Mouse (Mus musculus) intestine, embryonic 15.5 days (tissue): ENCODE data around the gene Il1rl2. TPM values are rescaled to one million over a fixed set of nuclear protein-coding genes. Genes with fewer than 3 reads are reported as not detected.

ENCODE experiments used
- ATAC-seq: fragments of 200-750 bp; cut with Nextera tagmentation; 2 replicates; pipeline ENCODE4 v1.8.0; 2017; ENCODE audit warnings: moderate TSS enrichment, moderate library complexity
- H3K27ac ChIP-seq: fragments of 300-500 bp; sonication (generic); 2 replicates; pipeline ENCODE4 v1.5.1; 2015; ENCODE audit warnings: mild to moderate bottlenecking, inconsistent platforms
- H3K27me3 ChIP-seq: fragments of 300-500 bp; sonication (generic); replicated peaks from 2 replicates; pipeline ENCODE4 v1.6.1; 2015; ENCODE audit warnings: inconsistent platforms
- H3K36me3 ChIP-seq: fragments of 300-500 bp; sonication (generic); 2 replicates; pipeline ENCODE4 v1.6.1; 2015; ENCODE audit warnings: inconsistent platforms
- H3K4me1 ChIP-seq: fragments of 300-500 bp; sonication (generic); replicated peaks from 2 replicates; pipeline ENCODE4 v1.6.1; 2015; ENCODE audit warnings: inconsistent platforms
- H3K4me2 ChIP-seq: fragments of 300-500 bp; sonication (generic); replicated peaks from 2 replicates; pipeline ENCODE4 v1.6.1; 2015; ENCODE audit warnings: mild to moderate bottlenecking, inconsistent platforms
- H3K4me3 ChIP-seq: fragments of 300-500 bp; sonication (generic); replicated peaks from 2 replicates; pipeline ENCODE4 v1.5.1; 2015; ENCODE audit warnings: inconsistent platforms
- H3K9ac ChIP-seq: fragments of 300-500 bp; sonication (generic); 2 replicates; pipeline ENCODE4 v1.6.1; 2015; ENCODE audit warnings: inconsistent platforms
- H3K9me3 ChIP-seq: fragments of 300-500 bp; sonication (generic); 2 replicates; pipeline ENCODE4 v1.6.1; 2016; ENCODE audit warnings: inconsistent platforms
- WGBS: fragments of 180-500 bp; shearing (Covaris S2); methylation state at CpG from one replicate; pipeline ENCODE4 v1.1.7; 2015; 5-methylcytosine and 5-hydroxymethylcytosine counted together
- polyA plus RNA-seq: library from polyadenylated mRNA; unstranded; fragments of >200 nt; fragmentation: Nextera tagmentation; extraction: Ambion mirVana; gene quantifications from 2 replicates; pipeline ENCODE4 v1.2.1, GENCODE M21; 2015

Il1rl2 gene
- polyA plus RNA-seq, 1 experiment from 2014 or later: 5.3 TPM

GRCm38 (mm10) chr1:40391374-40391773 is 67.0 kb downstream of the Il1rl2 start:
- ATAC-seq: no peak
- 84% methylated on average over 3 of the region's 3 CpGs for WGBS
- no peaks in the 10 kb centered on the region for H3K27me3 ChIP-seq
- H3K4me3 ChIP-seq: no peak overlapping the region
- no peaks in the 10 kb centered on the region for H3K4me1 ChIP-seq
- no peaks in the 10 kb centered on the region for H3K36me3 ChIP-seq
- no peak overlapping the region for H3K4me2 ChIP-seq
- no peak overlapping the region for H3K27ac ChIP-seq
- no peak overlapping the region for H3K9ac ChIP-seq
- H3K9me3 ChIP-seq: no peaks in the 10 kb centered on the region

- no peaks in the 10 kb centered on the region for H3K27me3 ChIP-seq
- no peak overlapping the region for H3K4me3 ChIP-seq
- no peak overlapping the region for H3K9ac ChIP-seq
- ATAC-seq: no peak
- no peak overlapping the region for H3K27ac ChIP-seq
- no peaks in the 10 kb centered on the region for H3K36me3 ChIP-seq
- 81% methylated on average over 6 of the region's 6 CpGs for WGBS
- no peaks in the 10 kb centered on the region for H3K4me1 ChIP-seq
- H3K9me3 ChIP-seq: no peaks in the 10 kb centered on the region
- no peak overlapping the region for H3K4me2 ChIP-seq
These were observed 68.1 kb downstream of the Il1rl2 start for GRCm38 (mm10) chr1:40392535-40392934.

GRCm38 (mm10) chr1:40393214-40393613 is 68.8 kb downstream of the Il1rl2 start:
- Histone ChIP-seq H3K27me3 (no peaks in the 10 kb centered on the region), H3K9ac (no peak overlapping the region), H3K36me3 (no peaks in the 10 kb centered on the region), H3K4me3 (no peak overlapping the region), H3K4me2 (no peak overlapping the region), H3K4me1 (no peaks in the 10 kb centered on the region), H3K9me3 (no peaks in the 10 kb centered on the region), H3K27ac (no peak overlapping the region)
- WGBS: 88% methylated on average over 7 of the region's 7 CpGs
- no peak for ATAC-seq

- H3K27me3 ChIP-seq: no peaks in the 10 kb centered on the region
- no peak for ATAC-seq
- H3K4me1 ChIP-seq: no peaks in the 10 kb centered on the region
- no peak overlapping the region for H3K4me3 ChIP-seq
- H3K27ac ChIP-seq: no peak overlapping the region
- no peak overlapping the region for H3K9ac ChIP-seq
- 95% methylated on average over 6 of the region's 6 CpGs for WGBS
- no peaks in the 10 kb centered on the region for H3K36me3 ChIP-seq
- H3K9me3 ChIP-seq: no peaks in the 10 kb centered on the region
- no peak overlapping the region for H3K4me2 ChIP-seq
These were observed 75.2 kb downstream of the Il1rl2 start for GRCm38 (mm10) chr1:40399639-40400038.

- no peak overlapping the region for H3K4me3 ChIP-seq
- no peaks in the 10 kb centered on the region for H3K9me3 ChIP-seq
- no peaks in the 10 kb centered on the region for H3K36me3 ChIP-seq
- no peaks in the 10 kb centered on the region for H3K4me1 ChIP-seq
- no peak overlapping the region for H3K9ac ChIP-seq
- WGBS: 72% methylated on average over 7 of the region's 7 CpGs
- H3K27ac ChIP-seq: no peak overlapping the region
- no peak overlapping the region for H3K4me2 ChIP-seq
- no peak for ATAC-seq
- no peaks in the 10 kb centered on the region for H3K27me3 ChIP-seq
These were observed 80.3 kb downstream of the Il1rl2 start for GRCm38 (mm10) chr1:40404682-40405081.

- Histone ChIP-seq H3K27me3 (no peaks in the 10 kb centered on the region), H3K27ac (no peak overlapping the region), H3K9me3 (no peaks in the 10 kb centered on the region), H3K9ac (no peak overlapping the region), H3K4me1 (no peaks in the 10 kb centered on the region), H3K4me2 (no peak overlapping the region), H3K4me3 (no peak overlapping the region), H3K36me3 (no peaks in the 10 kb centered on the region)
- no peak for ATAC-seq
- 64% methylated on average over 1 of the region's 1 CpGs for WGBS
These were observed 85.5 kb downstream of the Il1rl2 start for GRCm38 (mm10) chr1:40409882-40410281.

GRCm38 (mm10) chr1:40413039-40413438 is 88.6 kb downstream of the Il1rl2 start:
- no peak overlapping the region for H3K27ac ChIP-seq
- H3K36me3 ChIP-seq: no peaks in the 10 kb centered on the region
- H3K4me3 ChIP-seq: no peak overlapping the region
- no peaks in the 10 kb centered on the region for H3K4me1 ChIP-seq
- WGBS: 88% methylated on average over 1 of the region's 1 CpGs
- H3K9ac ChIP-seq: no peak overlapping the region
- ATAC-seq: no peak
- H3K4me2 ChIP-seq: no peak overlapping the region
- H3K27me3 ChIP-seq: no peaks in the 10 kb centered on the region
- no peaks in the 10 kb centered on the region for H3K9me3 ChIP-seq

- ATAC-seq: no peak
These were observed 89.9 kb downstream of the Il1rl2 start for GRCm38 (mm10) chr1:40414276-40414675.

GRCm38 (mm10) chr1:40414863-40415656 is 90.7 kb downstream of the Il1rl2 start:
- no peak overlapping the region for H3K27ac ChIP-seq
- no peaks in the 10 kb centered on the region for H3K36me3 ChIP-seq
- H3K4me3 ChIP-seq: no peak overlapping the region
- no peak overlapping the region for H3K4me2 ChIP-seq
- H3K9ac ChIP-seq: no peak overlapping the region
- H3K9me3 ChIP-seq: no peaks in the 10 kb centered on the region
- no peak for ATAC-seq
- 59% methylated on average over 7 of the region's 7 CpGs for WGBS
- H3K4me1 ChIP-seq: no peaks in the 10 kb centered on the region
- H3K27me3 ChIP-seq: no peaks in the 10 kb centered on the region

More at GRCm38 (mm10) chr1:40414276-40414675, 89.9 kb downstream of the Il1rl2 start:
- H3K27me3 ChIP-seq: no peaks in the 10 kb centered on the region
- no peaks in the 10 kb centered on the region for H3K4me1 ChIP-seq
- no peak overlapping the region for H3K27ac ChIP-seq
- no peaks in the 10 kb centered on the region for H3K36me3 ChIP-seq
- H3K9ac ChIP-seq: no peak overlapping the region
- no peaks in the 10 kb centered on the region for H3K9me3 ChIP-seq
- no peak overlapping the region for H3K4me3 ChIP-seq
- no peak overlapping the region for H3K4me2 ChIP-seq
- 77% methylated on average over 7 of the region's 7 CpGs for WGBS

- H3K27me3 ChIP-seq: no peaks in the 10 kb centered on the region
- no peak for ATAC-seq
These were observed 92.6 kb downstream of the Il1rl2 start for GRCm38 (mm10) chr1:40417034-40417433.

More at GRCm38 (mm10) chr1:40417034-40417433, 92.6 kb downstream of the Il1rl2 start:
- Histone ChIP-seq H3K36me3 (no peaks in the 10 kb centered on the region), H3K4me3 (no peak overlapping the region), H3K4me2 (no peak overlapping the region), H3K4me1 (no peaks in the 10 kb centered on the region), H3K27ac (no peak overlapping the region), H3K9ac (no peak overlapping the region), H3K9me3 (no peaks in the 10 kb centered on the region)
- WGBS: 87% methylated on average over 2 of the region's 2 CpGs

Other genes starting within 250 kb of the Il1rl2 start
- 6.4 and 7.5 TPM in 2 replicates for gene Il1r1, start 99.5 kb upstream of the Il1rl2 start, polyA plus RNA-seq
- 0.51 and 0.52 TPM in 2 replicates for gene Il1rl1, start 105.0 kb downstream of the Il1rl2 start, polyA plus RNA-seq
- 0.49 and 0.57 TPM in 2 replicates for gene Il18r1, start 140.9 kb downstream of the Il1rl2 start, polyA plus RNA-seq
- 0.27 and 0.43 TPM in 2 replicates for gene Il18rap, start 190.8 kb downstream of the Il1rl2 start, polyA plus RNA-seq